Mouse (Mus musculus): Measurements from ENCODE around the gene Itpa.

Itpa gene

GRCm38 (mm10) chr2:130724369-130724768 lies 57.0 kb downstream of the Itpa start:
- DNase-seq (ENCODE audit: low read depth, low spot score), result no peak

- DNase-seq (ENCODE audit: low read depth, low spot score), result no peak
Measured at GRCm38 (mm10) chr2:130727752-130728151, 60.3 kb downstream of the Itpa start.

- DNase-seq (ENCODE audit: low read depth, low spot score), result no peak
Measured at GRCm38 (mm10) chr2:130728906-130729585, 61.6 kb downstream of the Itpa start.

GRCm38 (mm10) chr2:130730746-130731145 lies 63.3 kb downstream of the Itpa start:
- no peak for DNase-seq (ENCODE audit: low read depth, low spot score)
